Mouse (Mus musculus): ENCODE measurements around the gene Fam169b. TPM values are rescaled to one million over a fixed set of nuclear protein-coding genes. Genes with fewer than 3 reads are reported as not detected.

Fam169b gene
- polyA plus RNA-seq, 1 experiment from 2014 or later, result 1.1 TPM

GRCm38 (mm10) chr7:68289081-68289480 is 15.4 kb downstream of the Fam169b start:
- no peaks in the 10 kb centered on the region for H3K36me3 ChIP-seq
- no peaks in the 10 kb centered on the region for H3K27me3 ChIP-seq
- no peaks in the 10 kb centered on the region for H3K9me3 ChIP-seq (replicated peaks)
- ATAC-seq (replicated peaks; ENCODE audit: low FRiP score), result no peak
- no peak overlapping the region for H3K4me3 ChIP-seq (replicated peaks)
- peaks cover 11% of the 10 kb centered on the region for H3K4me1 ChIP-seq
- H3K27ac ChIP-seq, result no peak overlapping the region
- no peak overlapping the region for H3K9ac ChIP-seq
- WGBS, result 93% methylated on average over 8 of the region's 8 CpGs
- no peak overlapping the region for H3K4me2 ChIP-seq

GRCm38 (mm10) chr7:68291603-68292002 is 18.0 kb downstream of the Fam169b start:
- WGBS, result 44% methylated on average over 1 of the region's 1 CpGs
- peaks cover 4% of the 10 kb centered on the region; the same call in 1 of the 2 replicates for H3K4me1 ChIP-seq
- no peaks in the 10 kb centered on the region for H3K27me3 ChIP-seq
- no peak overlapping the region for H3K27ac ChIP-seq
- ATAC-seq (replicated peaks; ENCODE audit: low FRiP score), result no peak
- no peak overlapping the region for H3K4me3 ChIP-seq (replicated peaks)
- H3K9me3 ChIP-seq (replicated peaks), result no peaks in the 10 kb centered on the region
- H3K36me3 ChIP-seq, result no peaks in the 10 kb centered on the region
- H3K9ac ChIP-seq, result no peak overlapping the region
- no peak overlapping the region for H3K4me2 ChIP-seq

- Histone ChIP-seq H3K4me2 (no peak overlapping the region), H3K27ac (peak overlapping the region; percentile 59), H3K27me3 (no peaks in the 10 kb centered on the region), H3K4me3 (replicated peaks) (no peak overlapping the region), H3K9ac (no peak overlapping the region), H3K9me3 (replicated peaks) (no peaks in the 10 kb centered on the region), H3K4me1 (peaks cover 4% of the 10 kb centered on the region; the same call in 1 of the 2 replicates), H3K36me3 (no peaks in the 10 kb centered on the region)
- WGBS, result 52% methylated on average over 16 of the region's 16 CpGs
- ATAC-seq (replicated peaks; ENCODE audit: low FRiP score), result 0 out of 2 replicates have a peak, but pooled peaks have one; percentile 40
Measured at GRCm38 (mm10) chr7:68293997-68294789, 20.6 kb downstream of the Fam169b start.

GRCm38 (mm10) chr7:68296487-68296886 is 22.8 kb downstream of the Fam169b start:
- Histone ChIP-seq H3K4me3 (replicated peaks) (no peak overlapping the region), H3K9ac (no peak overlapping the region), H3K4me1 (peaks cover 4% of the 10 kb centered on the region; the same call in 1 of the 2 replicates), H3K36me3 (no peaks in the 10 kb centered on the region), H3K27ac (no peak overlapping the region), H3K27me3 (no peaks in the 10 kb centered on the region), H3K9me3 (replicated peaks) (no peaks in the 10 kb centered on the region), H3K4me2 (no peak overlapping the region)
- no peak for ATAC-seq (replicated peaks; ENCODE audit: low FRiP score)
- 85% methylated on average over 5 of the region's 5 CpGs for WGBS

GRCm38 (mm10) chr7:68298381-68299076 is 24.9 kb downstream of the Fam169b start:
- WGBS, result 81% methylated on average over 13 of the region's 13 CpGs
- Histone ChIP-seq H3K36me3 (no peaks in the 10 kb centered on the region), H3K4me1 (peaks cover 12% of the 10 kb centered on the region; the same call in 1 of the 2 replicates), H3K27me3 (no peaks in the 10 kb centered on the region), H3K9ac (no peak overlapping the region), H3K4me3 (replicated peaks) (no peak overlapping the region), H3K27ac (no peak overlapping the region), H3K9me3 (replicated peaks) (no peaks in the 10 kb centered on the region), H3K4me2 (no peak overlapping the region)
- ATAC-seq (replicated peaks; ENCODE audit: low FRiP score), result no peak

- H3K4me3 ChIP-seq (replicated peaks), result no peak overlapping the region
- peaks cover 8% of the 10 kb centered on the region; the same call in 1 of the 2 replicates for H3K4me1 ChIP-seq
- H3K9me3 ChIP-seq (replicated peaks), result no peaks in the 10 kb centered on the region
- H3K27me3 ChIP-seq, result 0 out of 2 replicates have a peak, but pooled peaks cover 4% of the 10 kb centered on the region
- ATAC-seq (replicated peaks; ENCODE audit: low FRiP score), result no peak
- H3K9ac ChIP-seq, result no peak overlapping the region
- H3K27ac ChIP-seq, result no peak overlapping the region
- no peaks in the 10 kb centered on the region for H3K36me3 ChIP-seq
- WGBS, result 83% methylated on average over 7 of the region's 7 CpGs
- peak overlapping the region; percentile 1; the same call in 1 of the 2 replicates for H3K4me2 ChIP-seq
Measured at GRCm38 (mm10) chr7:68301160-68301559, 27.5 kb downstream of the Fam169b start.

GRCm38 (mm10) chr7:68302586-68303433 is 29.2 kb downstream of the Fam169b start:
- no peaks in the 10 kb centered on the region for H3K9me3 ChIP-seq (replicated peaks)
- H3K9ac ChIP-seq, result no peak overlapping the region
- peak; percentile 79 for ATAC-seq (replicated peaks; ENCODE audit: low FRiP score)
- peak overlapping the region; percentile 46 for H3K4me2 ChIP-seq
- H3K27ac ChIP-seq, result no peak overlapping the region
- peak overlapping the region; percentile 20 for H3K4me3 ChIP-seq (replicated peaks)
- 0 out of 2 replicates have a peak, but pooled peaks cover 4% of the 10 kb centered on the region for H3K27me3 ChIP-seq
- WGBS, result 31% methylated on average over 18 of the region's 18 CpGs
- H3K4me1 ChIP-seq, result peaks cover 8% of the 10 kb centered on the region; the same call in 1 of the 2 replicates
- H3K36me3 ChIP-seq, result no peaks in the 10 kb centered on the region

- 43% methylated on average over 6 of the region's 6 CpGs for WGBS
- no peak overlapping the region for H3K4me3 ChIP-seq (replicated peaks)
- peaks cover 8% of the 10 kb centered on the region; the same call in 1 of the 2 replicates for H3K4me1 ChIP-seq
- H3K36me3 ChIP-seq, result no peaks in the 10 kb centered on the region
- no peak overlapping the region for H3K9ac ChIP-seq
- H3K27me3 ChIP-seq, result 0 out of 2 replicates have a peak, but pooled peaks cover 4% of the 10 kb centered on the region
- H3K27ac ChIP-seq, result no peak overlapping the region
- no peaks in the 10 kb centered on the region for H3K9me3 ChIP-seq (replicated peaks)
- H3K4me2 ChIP-seq, result no peak overlapping the region
- ATAC-seq (replicated peaks; ENCODE audit: low FRiP score), result no peak
Measured at GRCm38 (mm10) chr7:68303685-68304084, 30.0 kb downstream of the Fam169b start.

- H3K4me3 ChIP-seq (replicated peaks), result no peak overlapping the region
- no peak for ATAC-seq (replicated peaks; ENCODE audit: low FRiP score)
- H3K36me3 ChIP-seq, result no peaks in the 10 kb centered on the region
- H3K27me3 ChIP-seq, result 0 out of 2 replicates have a peak, but pooled peaks cover 4% of the 10 kb centered on the region
- WGBS, result 60% methylated on average over 11 of the region's 11 CpGs
- no peak overlapping the region for H3K27ac ChIP-seq
- no peak overlapping the region for H3K9ac ChIP-seq
- peaks cover 11% of the 10 kb centered on the region; the same call in 1 of the 2 replicates for H3K4me1 ChIP-seq
- H3K9me3 ChIP-seq (replicated peaks), result no peaks in the 10 kb centered on the region
- no peak overlapping the region for H3K4me2 ChIP-seq
Measured at GRCm38 (mm10) chr7:68305781-68306575, 32.3 kb downstream of the Fam169b start.

GRCm38 (mm10) chr7:68306756-68307155 is 33.1 kb downstream of the Fam169b start:
- H3K27me3 ChIP-seq, result 0 out of 2 replicates have a peak, but pooled peaks cover 4% of the 10 kb centered on the region
- WGBS, result 76% methylated on average over 8 of the region's 8 CpGs
- H3K9me3 ChIP-seq (replicated peaks), result no peaks in the 10 kb centered on the region
- no peak for ATAC-seq (replicated peaks; ENCODE audit: low FRiP score)
- no peak overlapping the region for H3K4me2 ChIP-seq
- no peak overlapping the region for H3K27ac ChIP-seq
- no peak overlapping the region for H3K4me3 ChIP-seq (replicated peaks)
- no peaks in the 10 kb centered on the region for H3K36me3 ChIP-seq
- H3K9ac ChIP-seq, result no peak overlapping the region
- H3K4me1 ChIP-seq, result peaks cover 19% of the 10 kb centered on the region

GRCm38 (mm10) chr7:68311469-68311868 is 37.8 kb downstream of the Fam169b start:
- no peak overlapping the region for H3K4me3 ChIP-seq (replicated peaks)
- ATAC-seq (replicated peaks; ENCODE audit: low FRiP score), result 0 out of 2 replicates have a peak, but pooled peaks have one; percentile 40
- H3K4me2 ChIP-seq, result no peak overlapping the region
- no peak overlapping the region for H3K27ac ChIP-seq
- H3K27me3 ChIP-seq, result no peaks in the 10 kb centered on the region
- no peak overlapping the region for H3K9ac ChIP-seq
- H3K9me3 ChIP-seq (replicated peaks), result no peaks in the 10 kb centered on the region
- H3K36me3 ChIP-seq, result no peaks in the 10 kb centered on the region
- WGBS, result 23% methylated on average over 6 of the region's 6 CpGs
- peaks cover 29% of the 10 kb centered on the region for H3K4me1 ChIP-seq

Measured in kidney, embryonic 15.5 days (tissue).